Mouse (Mus musculus) embryonic facial prominence, embryonic 12.5 days (tissue): Measurements from ENCODE around the gene Slc4a8. TPM values are rescaled to one million over a fixed set of nuclear protein-coding genes. Genes with fewer than 3 reads are reported as not detected.
A peak's percentile ranks its signal among the peaks of the same experiment; 100 is the strongest.

Experiments
- ATAC-seq: fragments of 200-750 bp; cut with Nextera tagmentation; 2 replicates; pipeline ENCODE4 v1.8.0; 2017; ENCODE audit not compliant: insufficient number of reproducible peaks, insufficient read depth, low FRiP score, low TSS enrichment
- H3K27ac ChIP-seq: fragments of 300-500 bp; sonication (generic); 2 replicates; pipeline ENCODE4 v1.5.1; 2016; ENCODE audit warnings: mild to moderate bottlenecking
- H3K27me3 ChIP-seq: fragments of 300-500 bp; sonication (generic); 2 replicates; pipeline ENCODE4 v1.6.1; 2016; ENCODE audit warnings: mild to moderate bottlenecking, moderate library complexity
- H3K36me3 ChIP-seq: fragments of 300-500 bp; sonication (generic); 2 replicates; pipeline ENCODE4 v1.6.1; 2016; ENCODE audit warnings: mild to moderate bottlenecking
- H3K4me1 ChIP-seq: fragments of 300-500 bp; sonication (generic); 2 replicates; pipeline ENCODE4 v1.6.1; 2016
- H3K4me2 ChIP-seq: fragments of 300-500 bp; sonication (generic); replicated peaks from 2 replicates; pipeline ENCODE4 v1.6.1; 2016; ENCODE audit warnings: mild to moderate bottlenecking, moderate library complexity
- H3K4me3 ChIP-seq: fragments of 300-500 bp; sonication (generic); 2 replicates; pipeline ENCODE4 v1.5.1; 2016; ENCODE audit warnings: mild to moderate bottlenecking
- H3K9ac ChIP-seq: fragments of 300-500 bp; sonication (generic); 2 replicates; pipeline ENCODE4 v1.6.1; 2016; ENCODE audit warnings: mild to moderate bottlenecking, moderate library complexity
- H3K9me3 ChIP-seq: fragments of 300-500 bp; sonication (generic); 2 replicates; pipeline ENCODE4 v1.6.1; 2016; ENCODE audit warnings: mild to moderate bottlenecking, moderate library complexity
- WGBS: fragments of 180-500 bp; shearing (Covaris S2); methylation state at CpG from one replicate; pipeline ENCODE4 v1.1.7; 2016; 5-methylcytosine and 5-hydroxymethylcytosine counted together
- polyA plus RNA-seq: library from polyadenylated mRNA; unstranded; fragments of >200 nt; fragmentation: Nextera tagmentation; extraction: Ambion mirVana; gene quantifications from 2 replicates; pipeline ENCODE4 v1.2.1, GENCODE M21; 2016

Gene Slc4a8
- polyA plus RNA-seq, 1 experiment from 2014 or later, result 8.4 TPM

DNA sequence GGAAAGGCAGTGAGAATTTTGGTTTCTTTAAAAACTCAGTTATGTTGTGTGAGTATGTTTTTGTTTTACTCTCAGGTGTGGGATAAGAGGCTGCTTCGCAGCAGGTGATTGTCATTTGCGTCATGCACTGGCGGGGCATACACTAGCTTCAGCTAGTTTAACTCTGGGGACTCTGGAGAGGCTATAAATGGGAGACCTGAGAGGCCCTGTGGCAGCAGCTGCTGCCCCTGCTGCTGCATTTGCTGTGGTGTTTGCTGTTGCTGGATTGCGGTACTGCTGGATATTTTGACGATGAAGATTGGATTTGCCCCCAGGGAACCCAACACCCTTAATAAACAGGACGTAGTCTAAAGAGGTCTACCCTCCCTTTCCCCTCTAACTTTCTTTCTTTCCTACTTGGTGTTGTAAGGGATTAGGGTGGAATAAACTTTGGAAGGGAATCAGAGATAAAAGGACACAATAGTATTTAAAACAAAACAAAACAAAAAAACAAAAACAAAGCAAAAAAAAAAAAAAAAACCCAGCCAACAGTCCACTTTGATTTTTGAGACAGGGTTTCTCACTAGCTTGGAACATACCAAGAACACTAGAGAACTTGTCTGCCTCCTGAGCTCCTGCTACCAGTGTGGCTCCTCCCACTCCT is 14.9 kb upstream of the Slc4a8 start:
- peak overlapping the region; percentile 32 for H3K4me3 ChIP-seq
- no peaks in the 10 kb centered on the region for H3K27me3 ChIP-seq
- H3K27ac ChIP-seq, result no peak overlapping the region
- H3K9me3 ChIP-seq, result no peaks in the 10 kb centered on the region
- H3K36me3 ChIP-seq, result no peaks in the 10 kb centered on the region
- peaks cover 6% of the 10 kb centered on the region for H3K4me1 ChIP-seq
- no peak for ATAC-seq
- WGBS, result 35% methylated on average over 6 of the region's 6 CpGs
- no peak overlapping the region for H3K9ac ChIP-seq
- peak overlapping the region; percentile 47 for H3K4me2 ChIP-seq

DNA sequence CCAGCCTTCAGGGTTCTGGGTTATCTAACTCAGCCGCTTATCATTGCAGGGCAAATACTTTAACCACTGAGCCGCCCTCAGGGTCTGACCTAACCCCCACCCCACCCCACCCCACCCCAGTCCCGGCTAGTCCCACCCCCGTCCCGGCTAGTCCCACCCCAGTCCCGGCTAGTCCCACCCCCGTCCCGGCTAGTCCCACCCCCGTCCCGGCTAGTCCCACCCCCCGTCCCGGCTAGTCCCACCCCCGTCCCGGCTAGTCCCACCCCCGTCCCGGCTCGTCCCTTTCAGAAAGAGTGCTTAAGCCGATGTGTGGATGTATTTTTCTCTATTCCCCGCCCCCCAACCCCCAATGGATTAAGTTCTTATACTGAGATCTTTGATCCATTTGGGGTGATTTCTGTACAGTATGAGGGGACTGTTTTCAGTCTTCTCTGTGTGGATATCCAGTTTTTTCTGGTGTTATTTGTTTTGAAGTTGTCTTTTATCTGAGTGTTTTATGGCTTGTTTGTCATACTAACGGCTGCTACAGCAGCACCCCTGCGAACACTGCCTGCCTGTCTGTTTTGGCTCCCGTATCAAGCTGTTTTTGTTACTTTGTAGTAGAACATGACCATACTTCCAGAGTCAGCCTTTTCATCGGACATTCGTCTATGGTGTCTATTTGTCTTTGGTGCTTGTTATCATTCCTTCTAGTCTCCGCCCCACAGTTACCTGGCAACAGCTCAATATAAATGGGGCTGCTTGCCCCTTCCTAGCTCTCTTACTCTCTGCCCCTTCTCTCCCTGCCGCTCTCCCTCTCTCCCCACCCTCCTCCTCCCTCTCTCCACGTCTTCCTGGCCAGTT is 14.2 kb upstream of the Slc4a8 start:
- H3K27ac ChIP-seq, result no peak overlapping the region
- H3K9ac ChIP-seq, result no peak overlapping the region
- H3K36me3 ChIP-seq, result no peaks in the 10 kb centered on the region
- ATAC-seq, result no peak
- peak overlapping the region; percentile 47 for H3K4me2 ChIP-seq
- no peaks in the 10 kb centered on the region for H3K9me3 ChIP-seq
- peak overlapping the region; percentile 32 for H3K4me3 ChIP-seq
- H3K27me3 ChIP-seq, result no peaks in the 10 kb centered on the region
- peaks cover 6% of the 10 kb centered on the region for H3K4me1 ChIP-seq
- WGBS, result 4% methylated on average over 26 of the region's 27 CpGs

DNA sequence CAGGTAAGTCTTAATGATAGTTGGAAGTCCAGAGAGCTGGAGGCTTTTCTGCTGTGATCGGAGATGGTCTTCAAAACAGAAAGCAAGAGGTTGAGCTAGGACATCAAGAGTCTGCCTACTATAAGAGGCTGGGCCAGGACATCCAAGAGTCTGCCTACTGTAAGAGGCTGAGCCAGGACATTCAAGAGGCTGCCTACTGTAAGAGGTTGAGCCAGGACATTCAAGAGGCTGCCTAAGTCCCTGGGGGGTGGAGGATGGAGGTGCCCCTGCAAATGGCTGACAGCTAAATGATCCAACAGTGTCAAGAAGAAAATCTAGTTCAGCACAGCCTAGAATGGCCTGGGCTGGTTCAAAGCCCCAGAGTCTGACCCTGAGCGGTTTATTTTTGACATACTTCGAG is 13.0 kb upstream of the Slc4a8 start:
- Histone ChIP-seq H3K4me2 (no peak overlapping the region), H3K9me3 (no peaks in the 10 kb centered on the region), H3K27me3 (no peaks in the 10 kb centered on the region), H3K4me1 (peaks cover 6% of the 10 kb centered on the region), H3K27ac (no peak overlapping the region), H3K4me3 (no peak overlapping the region), H3K36me3 (no peaks in the 10 kb centered on the region), H3K9ac (no peak overlapping the region)
- 88% methylated on average over 3 of the region's 3 CpGs for WGBS
- ATAC-seq, result no peak

DNA sequence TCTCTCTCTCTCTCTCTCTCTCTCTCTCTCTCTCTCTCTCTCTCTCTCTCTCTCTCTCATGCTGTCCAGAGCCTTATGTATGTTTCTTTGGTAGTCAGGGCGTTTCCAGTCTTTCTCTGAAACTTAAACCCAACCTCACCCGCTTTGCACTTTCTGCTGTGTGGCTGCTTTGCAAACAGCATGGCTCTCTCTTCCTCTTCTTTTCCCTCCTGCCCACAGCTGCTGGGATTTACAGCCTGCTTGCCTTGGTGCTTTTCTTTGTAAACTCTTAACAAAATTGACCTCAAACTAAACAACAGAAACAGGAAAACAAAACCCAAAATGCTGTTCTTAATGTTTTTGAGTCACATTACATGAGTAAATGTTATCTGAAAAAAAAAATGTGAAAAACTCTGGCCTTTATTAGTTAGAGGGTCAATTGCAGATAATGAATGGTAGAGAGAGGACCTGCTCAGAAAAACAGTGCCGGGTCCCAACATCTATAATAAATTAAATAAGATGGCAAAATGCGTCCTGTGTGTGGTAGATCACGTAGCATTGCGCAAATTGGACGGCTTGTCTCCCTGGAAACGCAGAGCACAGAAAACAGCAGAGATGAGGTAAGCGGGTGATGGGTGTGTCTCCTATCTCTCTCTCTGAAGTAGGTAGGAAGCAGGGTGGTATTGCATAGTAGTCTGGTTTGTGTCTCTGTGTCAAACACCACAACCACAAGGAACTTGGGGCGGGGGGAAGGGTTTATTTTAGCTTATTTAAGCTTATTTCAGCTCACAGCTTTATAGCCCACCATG is 11.6 kb upstream of the Slc4a8 start:
- H3K4me2 ChIP-seq, result no peak overlapping the region
- H3K9ac ChIP-seq, result no peak overlapping the region
- H3K4me1 ChIP-seq, result peaks cover 12% of the 10 kb centered on the region
- no peaks in the 10 kb centered on the region for H3K27me3 ChIP-seq
- no peak overlapping the region for H3K4me3 ChIP-seq
- no peaks in the 10 kb centered on the region for H3K9me3 ChIP-seq
- no peak overlapping the region for H3K27ac ChIP-seq
- no peaks in the 10 kb centered on the region for H3K36me3 ChIP-seq
- WGBS, result 74% methylated on average over 10 of the region's 10 CpGs
- no peak for ATAC-seq

DNA sequence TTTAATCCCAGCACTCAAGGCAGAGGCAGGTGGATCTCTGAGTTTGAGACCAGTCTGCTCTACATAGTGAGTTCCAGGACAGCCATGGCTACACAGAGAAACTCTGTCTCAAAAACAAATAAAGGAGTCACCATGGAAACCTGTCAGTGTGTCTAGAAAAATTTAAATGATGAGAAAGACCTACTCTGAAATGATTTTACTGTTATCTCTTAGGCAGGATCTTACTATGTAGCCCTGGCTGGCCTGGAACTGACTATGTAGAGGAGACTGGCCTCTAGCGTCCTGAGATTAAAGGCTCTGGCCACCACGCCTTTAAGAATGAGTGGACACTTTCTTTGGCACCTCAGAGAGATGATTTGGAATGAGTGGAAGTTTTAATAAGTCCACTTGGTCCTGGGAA is 9.1 kb upstream of the Slc4a8 start:
- H3K4me3 ChIP-seq, result no peak overlapping the region
- H3K4me2 ChIP-seq, result no peak overlapping the region
- WGBS, result 75% methylated on average over 2 of the region's 2 CpGs
- H3K9me3 ChIP-seq, result no peaks in the 10 kb centered on the region
- no peak overlapping the region for H3K9ac ChIP-seq
- H3K4me1 ChIP-seq, result peaks cover 19% of the 10 kb centered on the region
- H3K36me3 ChIP-seq, result no peaks in the 10 kb centered on the region
- H3K27ac ChIP-seq, result no peak overlapping the region
- no peaks in the 10 kb centered on the region for H3K27me3 ChIP-seq
- no peak for ATAC-seq

DNA sequence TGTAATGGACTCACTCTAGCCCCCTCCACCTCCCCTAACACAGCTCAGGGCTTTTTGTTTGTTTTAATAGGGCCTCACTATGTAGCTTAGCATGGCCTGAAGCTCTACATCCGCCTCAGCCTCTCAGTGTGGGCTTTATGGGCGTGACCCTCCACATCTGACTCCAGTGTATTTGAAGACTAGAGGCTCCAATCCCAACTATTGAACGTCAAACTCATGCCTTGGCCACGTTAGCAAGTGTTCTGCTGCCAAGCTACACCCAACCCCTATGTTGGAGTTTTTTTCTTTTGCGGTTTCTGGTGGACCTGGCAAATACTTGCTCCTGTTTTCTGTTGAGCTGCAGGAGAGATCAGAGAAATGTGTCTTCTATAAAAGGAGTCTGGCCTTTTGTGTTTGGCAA is 8.5 kb upstream of the Slc4a8 start:
- WGBS, result 57% methylated on average over 5 of the region's 5 CpGs
- H3K36me3 ChIP-seq, result no peaks in the 10 kb centered on the region
- H3K4me2 ChIP-seq, result no peak overlapping the region
- no peak for ATAC-seq
- no peaks in the 10 kb centered on the region for H3K9me3 ChIP-seq
- no peak overlapping the region for H3K9ac ChIP-seq
- no peaks in the 10 kb centered on the region for H3K27me3 ChIP-seq
- H3K4me3 ChIP-seq, result no peak overlapping the region
- H3K27ac ChIP-seq, result no peak overlapping the region
- H3K4me1 ChIP-seq, result peaks cover 16% of the 10 kb centered on the region; the same call in 1 of the 2 replicates

DNA sequence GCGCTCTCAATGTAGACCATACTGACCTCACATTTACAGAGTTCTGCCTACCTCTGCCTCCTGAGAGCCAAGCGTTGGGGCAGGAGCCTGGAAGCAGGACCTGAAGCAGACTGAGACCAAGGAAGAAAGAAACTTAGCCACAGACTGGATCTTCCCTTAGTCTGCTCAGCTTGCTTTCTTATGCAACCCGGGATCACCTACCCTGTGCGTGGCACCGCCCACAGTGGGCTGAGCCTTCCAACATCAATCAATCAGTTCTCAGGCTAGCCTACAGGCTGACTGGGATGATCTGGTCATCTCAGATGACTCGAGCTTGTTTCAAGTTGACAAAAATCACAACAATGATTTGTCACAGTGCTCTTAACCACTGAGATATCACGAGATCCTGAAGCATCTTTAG is 7.5 kb upstream of the Slc4a8 start:
- ATAC-seq, result no peak
- 40% methylated on average over 7 of the region's 7 CpGs for WGBS
- no peak overlapping the region for H3K27ac ChIP-seq

DNA sequence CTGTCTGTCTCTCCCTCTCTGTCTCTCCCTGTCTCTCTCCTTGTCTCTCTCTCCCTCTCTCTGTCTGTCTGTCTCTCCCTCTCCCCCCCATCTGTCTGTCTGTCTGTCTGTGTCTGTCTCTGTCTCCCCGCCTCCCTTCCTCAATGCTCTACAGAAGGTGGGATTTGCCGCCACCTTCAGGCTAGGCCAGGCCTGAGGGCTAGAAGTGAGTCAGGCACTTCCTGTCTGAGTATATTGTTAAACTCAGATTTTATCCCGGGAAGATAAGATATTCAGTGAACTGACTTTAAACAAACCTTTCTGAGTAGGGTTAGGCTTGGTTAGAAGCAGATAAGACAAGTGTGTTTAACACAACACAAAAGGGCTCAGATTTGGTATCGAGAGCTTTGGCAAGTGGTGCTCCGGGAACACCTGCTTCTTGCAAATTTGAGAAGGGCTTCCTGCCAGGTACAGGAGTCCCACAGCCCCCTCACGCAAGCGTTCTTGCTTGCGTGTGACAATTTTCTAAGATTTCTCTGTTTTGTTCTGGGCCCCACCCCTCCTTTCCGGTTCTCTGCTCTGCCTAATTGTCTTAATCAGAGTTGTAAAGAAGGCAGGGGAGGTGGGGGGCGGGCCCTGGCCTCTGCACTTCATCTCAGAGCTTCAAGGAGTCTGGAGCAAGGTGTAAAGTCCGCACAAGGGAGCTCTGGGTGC is 6.6 kb upstream of the Slc4a8 start:
- no peaks in the 10 kb centered on the region for H3K9me3 ChIP-seq
- no peaks in the 10 kb centered on the region for H3K27me3 ChIP-seq
- no peak overlapping the region for H3K4me3 ChIP-seq
- H3K9ac ChIP-seq, result no peak overlapping the region
- 11% methylated on average over 11 of the region's 11 CpGs for WGBS
- no peak overlapping the region; the same call in 1 of the 2 replicates for H3K4me2 ChIP-seq
- H3K36me3 ChIP-seq, result no peaks in the 10 kb centered on the region
- no peak overlapping the region for H3K27ac ChIP-seq
- no peak for ATAC-seq
- peaks cover 16% of the 10 kb centered on the region; the same call in 1 of the 2 replicates for H3K4me1 ChIP-seq

More for the DNA sequence above, 7.5 kb upstream of the Slc4a8 start:
- Histone ChIP-seq H3K9me3 (no peaks in the 10 kb centered on the region), H3K36me3 (no peaks in the 10 kb centered on the region), H3K9ac (no peak overlapping the region), H3K4me3 (no peak overlapping the region), H3K27me3 (no peaks in the 10 kb centered on the region), H3K4me2 (no peak overlapping the region), H3K4me1 (peaks cover 16% of the 10 kb centered on the region; the same call in 1 of the 2 replicates)

DNA sequence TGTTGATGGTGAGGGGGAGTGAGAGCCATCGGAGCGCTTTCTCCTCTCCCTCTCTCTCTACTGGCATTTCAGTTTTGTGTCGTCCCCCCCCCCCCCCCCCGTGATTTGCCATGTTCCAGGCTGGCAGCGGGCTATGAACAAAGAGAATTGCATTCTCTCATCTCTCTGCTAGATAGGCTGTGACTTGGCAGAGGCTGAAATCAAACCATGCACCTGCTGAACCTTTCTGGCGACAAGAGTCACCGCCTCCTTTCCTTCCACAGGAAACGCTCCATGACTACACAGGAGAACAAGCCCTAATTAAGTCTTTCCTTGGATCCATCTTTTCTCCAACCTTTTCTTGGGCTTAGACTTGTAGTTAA is 6.1 kb upstream of the Slc4a8 start:
- Histone ChIP-seq H3K27me3 (no peaks in the 10 kb centered on the region), H3K9me3 (no peaks in the 10 kb centered on the region), H3K4me1 (peaks cover 16% of the 10 kb centered on the region; the same call in 1 of the 2 replicates), H3K36me3 (no peaks in the 10 kb centered on the region), H3K27ac (no peak overlapping the region), H3K4me2 (no peak overlapping the region), H3K9ac (no peak overlapping the region), H3K4me3 (no peak overlapping the region)
- ATAC-seq, result no peak
- 54% methylated on average over 6 of the region's 8 CpGs for WGBS

DNA sequence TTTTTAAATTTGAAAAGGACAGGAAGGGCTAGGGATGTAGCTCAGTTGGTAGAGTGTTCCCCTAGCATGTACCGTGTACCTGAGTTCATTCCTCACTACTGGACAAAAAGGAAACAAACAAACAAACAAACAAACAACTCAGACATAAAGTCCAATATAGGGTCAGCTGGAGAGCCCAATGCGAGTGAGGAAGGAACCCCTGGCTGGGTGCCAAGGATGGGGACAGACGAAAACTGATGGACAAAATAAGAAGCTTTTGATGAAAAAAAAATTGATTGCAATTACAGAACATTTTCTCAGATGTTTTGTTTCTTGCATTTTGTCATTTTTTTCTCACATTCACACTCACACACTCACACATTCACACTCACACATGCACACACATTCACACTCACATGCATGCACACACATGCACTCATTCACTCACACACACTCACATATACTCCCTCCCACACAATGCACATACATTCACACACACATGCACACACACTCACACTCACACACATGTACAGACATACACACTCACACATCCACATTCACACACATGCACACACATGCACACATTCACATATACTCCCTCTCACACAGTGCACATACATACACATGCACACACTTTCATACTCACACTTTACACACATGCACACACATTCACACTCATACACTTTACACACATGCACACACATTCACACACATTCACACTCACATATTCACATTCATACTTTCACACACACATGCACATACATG is 5.5 kb upstream of the Slc4a8 start:
- 0 out of 2 replicates have a peak, but pooled peaks have one; percentile 23 for ATAC-seq
- H3K27ac ChIP-seq, result no peak overlapping the region
- H3K27me3 ChIP-seq, result no peaks in the 10 kb centered on the region
- peaks cover 20% of the 10 kb centered on the region for H3K4me1 ChIP-seq
- H3K4me3 ChIP-seq, result no peak overlapping the region
- WGBS, result 79% methylated on average over 3 of the region's 3 CpGs
- no peaks in the 10 kb centered on the region for H3K36me3 ChIP-seq
- no peaks in the 10 kb centered on the region for H3K9me3 ChIP-seq
- no peak overlapping the region for H3K4me2 ChIP-seq
- H3K9ac ChIP-seq, result no peak overlapping the region

DNA sequence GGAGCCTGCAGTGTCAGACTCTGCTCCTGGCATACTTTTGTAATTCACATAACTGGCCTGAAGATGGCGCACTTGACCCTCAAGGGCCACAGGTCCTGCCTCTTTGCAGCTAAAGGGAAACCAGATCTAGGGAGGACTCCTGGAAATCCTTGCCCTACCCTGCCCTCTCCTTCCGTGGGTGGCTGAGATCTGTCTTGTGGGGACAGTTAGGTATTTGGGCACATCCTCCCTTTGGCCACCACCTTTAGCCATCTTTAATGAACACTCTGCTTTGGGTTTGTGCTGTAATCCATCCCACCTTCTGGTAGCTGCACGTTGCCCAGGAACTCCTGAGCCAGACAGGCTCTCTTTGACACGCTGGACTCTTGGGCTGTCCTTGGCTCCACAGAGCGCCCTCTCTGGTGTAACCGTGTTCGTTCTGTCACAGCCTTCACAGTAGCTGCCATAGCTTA is 4.0 kb upstream of the Slc4a8 start:
- Histone ChIP-seq H3K27ac (no peak overlapping the region), H3K4me3 (no peak overlapping the region), H3K9ac (no peak overlapping the region), H3K27me3 (no peaks in the 10 kb centered on the region), H3K9me3 (no peaks in the 10 kb centered on the region), H3K4me2 (no peak overlapping the region), H3K4me1 (peaks cover 25% of the 10 kb centered on the region), H3K36me3 (no peaks in the 10 kb centered on the region)
- ATAC-seq, result no peak
- 2% methylated on average over 7 of the region's 7 CpGs for WGBS
